Mouse (Mus musculus) liver, embryonic 14.5 days (tissue): ENCODE results near the gene Arid1b.

ENCODE experiments used
- CTCF ChIP-seq: IDR thresholded peaks from 2 replicates; pipeline ENCODE4 v1.5.1; 2016; ENCODE audit warnings: antibody characterized with exemption, low read depth, control low read depth
- EP300 ChIP-seq: IDR thresholded peaks from 2 replicates; pipeline ENCODE4 v1.6.1; 2016; ENCODE audit warnings: antibody characterized with exemption, low read depth

DNA sequence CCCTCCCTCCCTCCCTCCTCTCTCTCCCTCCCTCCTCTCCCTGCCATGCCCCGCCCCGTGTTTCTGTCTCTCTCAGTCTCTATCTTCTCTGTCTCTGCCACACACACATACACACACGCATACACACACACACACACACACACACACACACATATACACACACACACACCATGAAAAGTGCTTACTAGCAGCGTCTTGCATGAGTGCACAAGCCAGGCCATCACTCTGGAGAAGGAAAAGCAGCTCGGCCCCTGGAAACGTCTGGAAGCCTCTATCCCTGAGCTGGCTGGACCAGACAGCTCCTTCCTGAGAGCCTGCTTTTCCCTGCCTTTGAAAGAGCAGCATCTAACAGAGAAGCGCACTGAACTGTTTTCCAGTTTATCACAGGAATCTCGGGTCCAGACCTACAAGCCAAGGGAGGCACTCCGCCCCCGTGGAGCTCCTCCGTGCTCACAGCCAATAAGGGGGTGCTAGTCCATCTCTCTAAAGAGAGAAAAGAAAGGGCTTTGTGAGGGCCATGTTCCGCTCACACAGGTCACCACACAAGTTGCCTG, 47.6 kb upstream of the Arid1b start:
- TF ChIP-seq CTCF: no peak
- no peak for TF ChIP-seq EP300
